Mouse (Mus musculus): Measurements from ENCODE around the gene Twnk. TPM values are rescaled to one million over a fixed set of nuclear protein-coding genes. Genes with fewer than 3 reads are reported as not detected.

Twnk gene
- 2.0 and 7.3 TPM in 2 replicates for polyA plus RNA-seq (2012; ENCODE audit: insufficient read depth, low replicate concordance)

GRCm38 (mm10) chr19:45005444-45005843, at the start of gene Twnk:
Gene Twnk (plus strand): TSS chr19:45005663.
- H3K36me3 ChIP-seq (replicated peaks; ENCODE audit: low read length): peaks cover 75% of the 10 kb centered on the region

GRCm38 (mm10) chr19:44959633-44960032, 45.8 kb upstream of the Twnk start:
- H3K4me3 ChIP-seq (replicated peaks): no peak overlapping the region
- no peaks in the 10 kb centered on the region for H3K9me3 ChIP-seq
- H3K36me3 ChIP-seq (replicated peaks; ENCODE audit: low read length): peaks cover 95% of the 10 kb centered on the region
- TF ChIP-seq FLI1 (IDR thresholded peaks at IDR 0.05; ENCODE audit: low read length) (no peak), GATA1 (IDR thresholded peaks at IDR 0.05; ENCODE audit: borderline replicate concordance, low read length) (no peak)
- H3K4me1 ChIP-seq: 0 out of 2 replicates have a peak, but pooled peaks cover 2% of the 10 kb centered on the region
- no peaks in the 10 kb centered on the region for H3K27me3 ChIP-seq (replicated peaks)

More at GRCm38 (mm10) chr19:45005444-45005843, at the start of gene Twnk:
- TF ChIP-seq FLI1 (IDR thresholded peaks at IDR 0.05; ENCODE audit: low read length): no peak
- TF ChIP-seq GATA1 (IDR thresholded peaks at IDR 0.05; ENCODE audit: borderline replicate concordance, low read length): no peak
- H3K4me3 ChIP-seq (replicated peaks): peak within 1 kb of the TSS; percentile 100
- H3K9me3 ChIP-seq: no peaks in the 10 kb centered on the region
- peaks cover 54% of the 10 kb centered on the region for H3K4me1 ChIP-seq
- no peaks in the 10 kb centered on the region for H3K27me3 ChIP-seq (replicated peaks)

- H3K4me3 ChIP-seq (replicated peaks): no peak overlapping the region
- H3K36me3 ChIP-seq (replicated peaks; ENCODE audit: low read length): peaks cover 94% of the 10 kb centered on the region
- no peaks in the 10 kb centered on the region for H3K9me3 ChIP-seq
- peaks cover 5% of the 10 kb centered on the region; the same call in 1 of the 2 replicates for H3K4me1 ChIP-seq
- H3K27me3 ChIP-seq (replicated peaks): no peaks in the 10 kb centered on the region
- TF ChIP-seq GATA1 (IDR thresholded peaks at IDR 0.05; ENCODE audit: borderline replicate concordance, low read length): no peak
- no peak for TF ChIP-seq FLI1 (IDR thresholded peaks at IDR 0.05; ENCODE audit: low read length)
These were observed 39.5 kb upstream of the Twnk start for GRCm38 (mm10) chr19:44965978-44966377.

- Histone ChIP-seq H3K9me3 (no peaks in the 10 kb centered on the region), H3K4me3 (replicated peaks) (no peak overlapping the region), H3K27me3 (replicated peaks) (no peaks in the 10 kb centered on the region), H3K36me3 (replicated peaks; ENCODE audit: low read length) (peaks cover 93% of the 10 kb centered on the region), H3K4me1 (peaks cover 5% of the 10 kb centered on the region; the same call in 1 of the 2 replicates)
- no peak for TF ChIP-seq GATA1 (IDR thresholded peaks at IDR 0.05; ENCODE audit: borderline replicate concordance, low read length)
- TF ChIP-seq FLI1 (IDR thresholded peaks at IDR 0.05; ENCODE audit: low read length): no peak
These were observed 37.1 kb upstream of the Twnk start for GRCm38 (mm10) chr19:44968329-44968728.

GRCm38 (mm10) chr19:44976636-44977035, 28.8 kb upstream of the Twnk start:
- H3K4me1 ChIP-seq: no peaks in the 10 kb centered on the region
- no peak for TF ChIP-seq GATA1 (IDR thresholded peaks at IDR 0.05; ENCODE audit: borderline replicate concordance, low read length)
- TF ChIP-seq FLI1 (IDR thresholded peaks at IDR 0.05; ENCODE audit: low read length): no peak
- H3K4me3 ChIP-seq (replicated peaks): no peak overlapping the region
- no peaks in the 10 kb centered on the region for H3K27me3 ChIP-seq (replicated peaks)
- H3K9me3 ChIP-seq: no peaks in the 10 kb centered on the region
- peaks cover 99% of the 10 kb centered on the region for H3K36me3 ChIP-seq (replicated peaks; ENCODE audit: low read length)

GRCm38 (mm10) chr19:44977148-44977547, 28.3 kb upstream of the Twnk start:
- Histone ChIP-seq H3K27me3 (replicated peaks) (no peaks in the 10 kb centered on the region), H3K4me1 (no peaks in the 10 kb centered on the region), H3K4me3 (replicated peaks) (no peak overlapping the region), H3K9me3 (no peaks in the 10 kb centered on the region), H3K36me3 (replicated peaks; ENCODE audit: low read length) (peaks cover 99% of the 10 kb centered on the region)
- TF ChIP-seq FLI1 (IDR thresholded peaks at IDR 0.05; ENCODE audit: low read length): no peak

- H3K27me3 ChIP-seq (replicated peaks): no peaks in the 10 kb centered on the region
- no peaks in the 10 kb centered on the region for H3K9me3 ChIP-seq
- TF ChIP-seq GATA1 (IDR thresholded peaks at IDR 0.05; ENCODE audit: borderline replicate concordance, low read length) (no peak), FLI1 (IDR thresholded peaks at IDR 0.05; ENCODE audit: low read length) (no peak)
- peaks cover 79% of the 10 kb centered on the region for H3K36me3 ChIP-seq (replicated peaks; ENCODE audit: low read length)
- H3K4me1 ChIP-seq: peaks cover 6% of the 10 kb centered on the region
- H3K4me3 ChIP-seq (replicated peaks): no peak overlapping the region
These were observed 24.7 kb upstream of the Twnk start for GRCm38 (mm10) chr19:44980787-44981186.

- no peak overlapping the region for H3K4me3 ChIP-seq (replicated peaks)
- peaks cover 61% of the 10 kb centered on the region for H3K36me3 ChIP-seq (replicated peaks; ENCODE audit: low read length)
- H3K4me1 ChIP-seq: peaks cover 14% of the 10 kb centered on the region
- H3K27me3 ChIP-seq (replicated peaks): peaks cover 9% of the 10 kb centered on the region
- no peaks in the 10 kb centered on the region for H3K9me3 ChIP-seq
- TF ChIP-seq FLI1 (IDR thresholded peaks at IDR 0.05; ENCODE audit: low read length): no peak
- TF ChIP-seq GATA1 (IDR thresholded peaks at IDR 0.05; ENCODE audit: borderline replicate concordance, low read length): no peak
These were observed 22.9 kb upstream of the Twnk start for GRCm38 (mm10) chr19:44982477-44983115.

GRCm38 (mm10) chr19:44983366-44983765, 22.1 kb upstream of the Twnk start:
- no peak overlapping the region for H3K4me3 ChIP-seq (replicated peaks)
- TF ChIP-seq FLI1 (IDR thresholded peaks at IDR 0.05; ENCODE audit: low read length) (no peak), GATA1 (IDR thresholded peaks at IDR 0.05; ENCODE audit: borderline replicate concordance, low read length) (no peak)
- H3K9me3 ChIP-seq: no peaks in the 10 kb centered on the region
- H3K36me3 ChIP-seq (replicated peaks; ENCODE audit: low read length): peaks cover 53% of the 10 kb centered on the region
- H3K4me1 ChIP-seq: peaks cover 15% of the 10 kb centered on the region
- H3K27me3 ChIP-seq (replicated peaks): peaks cover 17% of the 10 kb centered on the region

- no peak for TF ChIP-seq GATA1 (IDR thresholded peaks at IDR 0.05; ENCODE audit: borderline replicate concordance, low read length)
- peaks cover 25% of the 10 kb centered on the region for H3K4me1 ChIP-seq
- no peaks in the 10 kb centered on the region for H3K9me3 ChIP-seq
- peaks cover 43% of the 10 kb centered on the region for H3K36me3 ChIP-seq (replicated peaks; ENCODE audit: low read length)
- peaks cover 27% of the 10 kb centered on the region for H3K27me3 ChIP-seq (replicated peaks)
- no peak overlapping the region for H3K4me3 ChIP-seq (replicated peaks)
These were observed 21.0 kb upstream of the Twnk start for GRCm38 (mm10) chr19:44984420-44984819.
